Mouse (Mus musculus) frontal cortex, adult (tissue): ENCODE results near the gene 4933421I07Rik.

Experiments used
- ATAC-seq: cut with Nextera tagmentation; 2 replicates; pipeline ENCODE4 v1.9.2; 2017; ENCODE audit warnings: mild to moderate bottlenecking, moderate library complexity, mixed read lengths; ENCODE audit not compliant: low TSS enrichment

Gene 4933421I07Rik

DNA sequence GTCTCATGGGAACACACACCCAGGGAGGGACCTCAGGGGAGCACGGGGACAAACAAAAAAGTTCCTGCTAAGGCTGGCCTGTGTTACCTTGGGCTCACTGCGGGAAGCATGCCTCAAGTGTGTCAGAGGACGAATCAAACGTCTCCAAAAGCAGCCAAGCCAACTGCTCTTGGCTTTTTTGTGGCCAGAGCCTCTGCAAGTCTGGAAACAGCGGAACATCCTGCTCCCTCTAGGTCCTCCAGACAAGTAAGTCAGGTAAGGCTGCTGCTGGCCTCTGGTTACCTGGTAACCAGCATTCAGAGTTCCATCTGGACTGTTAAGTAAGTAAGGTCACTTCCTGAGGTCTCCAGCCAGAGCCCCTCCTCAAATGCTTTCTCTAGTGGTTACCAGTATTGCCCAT lies at the start of gene 4933421I07Rik:
Gene 4933421I07Rik (minus strand): TSS at position 271 of the 400 bp plus-strand sequence.
- ATAC-seq: no peak

DNA sequence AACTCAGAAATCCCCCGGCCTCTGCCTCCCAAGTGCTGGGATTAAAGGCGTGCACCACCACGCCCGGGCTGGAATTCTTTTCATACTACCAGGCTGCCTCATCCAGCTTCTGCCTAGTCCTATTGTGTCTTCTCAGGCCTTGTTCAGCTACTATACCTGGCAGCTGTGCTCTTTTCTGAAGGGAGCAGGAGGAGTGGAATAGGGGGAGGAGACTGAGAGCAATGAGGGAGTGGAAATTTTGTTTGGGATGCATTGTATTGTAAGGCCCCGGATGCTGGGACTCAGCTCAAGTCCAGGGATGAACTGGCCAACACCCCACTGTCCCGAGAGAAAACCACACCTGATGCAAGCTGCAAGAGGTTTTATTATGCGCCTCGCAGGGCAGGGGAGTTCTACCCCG lies 49.4 kb upstream of the 4933421I07Rik start:
- no peak for ATAC-seq

GRCm38 (mm10) chr7:42496202-42496601 lies 48.3 kb upstream of the 4933421I07Rik start:
- ATAC-seq: no peak

GRCm38 (mm10) chr7:42490859-42491258 lies 42.9 kb upstream of the 4933421I07Rik start:
- ATAC-seq: no peak

DNA sequence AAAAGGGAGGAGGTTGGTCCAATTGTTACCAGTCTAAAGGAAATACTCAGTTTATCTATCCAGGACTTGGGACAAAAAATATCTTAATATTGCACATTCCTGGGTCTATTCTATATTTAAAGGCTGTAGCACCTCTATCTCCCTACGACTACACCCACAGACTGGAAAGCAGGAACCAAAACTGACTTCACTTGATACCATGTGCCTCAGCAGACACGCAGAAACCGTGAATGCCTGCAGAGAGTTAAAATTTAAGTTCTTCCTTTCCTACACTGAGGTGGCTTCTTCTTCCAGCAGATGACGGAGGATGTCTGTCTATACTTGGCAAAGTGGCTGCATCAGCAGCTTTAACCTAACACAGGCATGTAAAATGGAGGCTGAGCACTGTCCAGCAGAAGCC lies 42.4 kb upstream of the 4933421I07Rik start:
- no peak; the same call in 1 of the 2 replicates for ATAC-seq

DNA sequence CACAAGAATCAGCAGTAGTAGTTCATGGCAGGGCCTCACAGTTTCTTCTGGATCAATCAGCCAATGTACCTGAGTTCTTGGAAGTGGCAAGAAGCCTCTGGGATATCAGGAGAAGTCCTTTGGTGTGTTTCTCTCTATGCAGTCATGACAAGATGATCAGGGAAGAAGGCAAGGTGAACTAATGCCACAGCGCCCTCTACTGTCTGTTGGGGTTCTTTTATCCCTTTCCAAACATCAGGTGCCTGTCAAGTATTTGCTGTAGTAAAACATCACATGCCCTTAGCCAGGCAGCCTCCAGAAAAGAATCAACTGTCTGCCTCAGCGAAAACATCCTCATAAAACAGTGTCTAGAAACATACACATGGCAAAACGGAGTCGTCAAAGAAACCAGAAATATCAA lies 6.7 kb upstream of the 4933421I07Rik start:
- ATAC-seq: no peak

GRCm38 (mm10) chr7:42450618-42451017 lies 2.7 kb upstream of the 4933421I07Rik start:
- no peak for ATAC-seq

- no peak for ATAC-seq
These were observed 568 bp downstream of the 4933421I07Rik start for GRCm38 (mm10) chr7:42447352-42447751.
